In genomic region chr11:69333922-69334321, GRCm38 (mm10) we compare ENCODE assay signal across 1 mouse cellular context.
TF ChIP-seq lines count a peak whose summit lies in the region.

No protein-coding gene starts in this region.

TF ChIP-seq in MEL, 35 proteins besides CTCF, POLR2A, EP300 and RAD21 (continued from another document):
- TF ChIP-seq ZC3H11A (IDR thresholded peaks at IDR 0.05; ENCODE audit: low read depth, low read length) (peak; percentile 38), SMC3 (IDR thresholded peaks at IDR 0.05; ENCODE audit: low read depth, low read length) (peak; percentile 48)
